Mouse (Mus musculus): ENCODE results near the gene Cep44. TPM values are rescaled to one million over a fixed set of nuclear protein-coding genes. Genes with fewer than 3 reads are reported as not detected.

Cep44 gene
- total and polyA plus RNA-seq, 3 experiments, result 18.6 to 22.7 TPM; not detected in 1

DNA sequence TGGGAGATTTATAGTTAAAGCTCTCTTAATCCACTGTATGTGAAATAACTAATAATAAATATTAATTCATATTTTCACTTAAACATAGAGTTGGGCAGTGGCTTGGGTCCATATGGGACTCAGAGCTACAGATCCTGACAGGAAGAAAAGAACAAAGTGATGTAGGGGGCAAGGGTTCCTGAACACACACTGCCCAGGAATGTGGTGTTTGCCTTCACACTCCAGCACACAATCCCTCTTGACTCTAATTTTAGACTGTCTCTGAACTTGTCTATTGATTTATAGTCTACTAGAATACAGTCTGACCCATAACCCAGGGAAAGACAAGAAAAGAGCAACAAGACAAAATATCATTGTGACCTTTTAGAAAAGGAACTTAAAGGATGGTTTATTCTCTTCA, 48.9 kb downstream of the Cep44 start (continued):
- no peak for TF ChIP-seq ZC3H11A (IDR thresholded peaks at IDR 0.05; ENCODE audit: low read depth, low read length)
- no peak for TF ChIP-seq ZNF384 (IDR thresholded peaks at IDR 0.05; ENCODE audit: low read depth, low read length)
- no peak for TF ChIP-seq ETS1 (IDR thresholded peaks at IDR 0.05; ENCODE audit: low read depth, low read length)

DNA sequence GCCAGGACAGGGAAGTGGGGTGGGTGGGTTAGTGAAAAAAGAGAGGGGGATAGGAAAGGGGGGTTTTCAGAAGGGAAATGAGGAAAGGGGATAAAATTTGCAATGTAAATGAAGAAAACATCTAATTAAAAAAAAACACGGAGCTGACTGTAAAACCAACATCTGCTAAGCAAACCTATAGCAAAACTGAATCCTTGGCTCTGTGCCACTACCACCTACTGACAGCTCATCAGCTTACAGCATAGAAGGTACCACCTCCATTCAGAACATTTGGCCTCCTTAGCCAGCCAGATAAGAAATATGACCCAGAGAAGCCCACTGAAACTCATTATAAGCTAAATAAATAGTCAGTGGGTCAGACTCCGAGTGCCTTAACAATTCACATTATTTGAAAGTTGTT, 61.4 kb downstream of the Cep44 start:
- DNase-seq (ENCODE audit: low read depth, low spot score), result peak; percentile 16
- Histone ChIP-seq H3K9ac (ENCODE audit: control insufficient read depth, low read depth, low read length, poor library complexity, severe bottlenecking) (no peak overlapping the region), H3K4me1 (ENCODE audit: control insufficient read depth in 1 of 2, insufficient read depth in 2 of 2, low read length in 2 of 2) (no peaks in the 10 kb centered on the region), H3K36me3 (ENCODE audit: control insufficient read depth in 1 of 2, insufficient read depth in 2 of 2, low read length in 2 of 2) (no peaks in the 10 kb centered on the region), H3K4me3 (ENCODE audit: control insufficient read depth in 1 of 2, insufficient read depth in 1 of 2, low read depth in 2 of 2, low read length in 2 of 2) (no peak overlapping the region), H3K9me3 (replicated peaks; ENCODE audit: insufficient read depth, low read length) (no peaks in the 10 kb centered on the region), H3K27me3 (ENCODE audit: control insufficient read depth in 1 of 2, insufficient read depth in 2 of 2, low read length in 2 of 2) (no peaks in the 10 kb centered on the region), H3K79me2 (ENCODE audit: control insufficient read depth, insufficient read depth, low read length, poor library complexity) (no peaks in the 10 kb centered on the region), H3K27ac (ENCODE audit: control insufficient read depth, low read depth, low read length) (no peak overlapping the region)
- no peak for TF ChIP-seq E2F4 (IDR thresholded peaks at IDR 0.05; ENCODE audit: borderline replicate concordance, low read depth, low read length)

- Histone ChIP-seq H3K4me3 (ENCODE audit: control insufficient read depth in 1 of 2, insufficient read depth in 1 of 2, low read depth in 2 of 2, low read length in 2 of 2) (no peak overlapping the region), H3K79me2 (ENCODE audit: control insufficient read depth, insufficient read depth, low read length, poor library complexity) (no peaks in the 10 kb centered on the region), H3K4me1 (ENCODE audit: control insufficient read depth in 1 of 2, insufficient read depth in 2 of 2, low read length in 2 of 2) (no peaks in the 10 kb centered on the region), H3K27me3 (ENCODE audit: control insufficient read depth in 1 of 2, insufficient read depth in 2 of 2, low read length in 2 of 2) (no peaks in the 10 kb centered on the region), H3K27ac (ENCODE audit: control insufficient read depth, low read depth, low read length) (no peak overlapping the region), H3K9ac (ENCODE audit: control insufficient read depth, low read depth, low read length, poor library complexity, severe bottlenecking) (no peak overlapping the region), H3K36me3 (ENCODE audit: control insufficient read depth in 1 of 2, insufficient read depth in 2 of 2, low read length in 2 of 2) (no peaks in the 10 kb centered on the region), H3K9me3 (replicated peaks; ENCODE audit: insufficient read depth, low read length) (no peaks in the 10 kb centered on the region)
- TF ChIP-seq ETS1 (IDR thresholded peaks at IDR 0.05; ENCODE audit: low read depth, low read length), result no peak
- TF ChIP-seq EP300 (IDR thresholded peaks at IDR 0.05; ENCODE audit: low read depth in 1 of 2, low read length in 2 of 2), result no peak
- TF ChIP-seq ZC3H11A (IDR thresholded peaks at IDR 0.05; ENCODE audit: low read depth, low read length), result peak; percentile 66
- TF ChIP-seq RAD21 (IDR thresholded peaks at IDR 0.05; ENCODE audit: low read depth, low read length), result peak; percentile 86
- TF ChIP-seq SMC3 (IDR thresholded peaks at IDR 0.05; ENCODE audit: low read depth, low read length), result peak; percentile 60
- TF ChIP-seq CTCF (IDR thresholded peaks at IDR 0.05 in 2 of 3, conservative IDR thresholded peaks at IDR 0.05 in 1 of 3; ENCODE audit: control insufficient read depth in 1 of 3, insufficient read depth in 1 of 3, low read depth in 2 of 3, low read length in 3 of 3, poor library complexity in 1 of 3, severe bottlenecking in 1 of 3), result peak in 2 of 3 experiments; percentile 18 to 67; a peak in 3 of 6 replicates
- peak; percentile 57 for DNase-seq (ENCODE audit: low read depth, low spot score)
These were observed 64.8 kb downstream of the Cep44 start for GRCm38 (mm10) chr8:56486006-56486405.

Other genes starting within 250 kb of the Cep44 start
- 17.0 and 21.3 TPM in 2 replicates for gene Fbxo8, start within 50 bp of the Cep44 start, total RNA-seq (2012; rRNA removed)
- gene Fbxo8, start within 50 bp of the Cep44 start, polyA plus RNA-seq (2012; ENCODE audit: insufficient read depth in 1 of 2, insufficient read length in 2 of 2, low read depth in 1 of 2, low replicate concordance in 2 of 2, missing spikeins in 1 of 2), result 10 to 100 TPM in 1 of 2 experiments, not detected in 1; 28.8 TPM